Mouse (Mus musculus) macrophage (primary cell): ENCODE measurements around the gene Nop9. TPM values are rescaled to one million over a fixed set of nuclear protein-coding genes. Genes with fewer than 3 reads are reported as not detected.

ENCODE experiments used
- H3K27ac ChIP-seq: fragments of 350-480 bp; formaldehyde crosslinking; 2 replicates; pipeline ENCODE4 v1.9.0; 2021
- H3K36me3 ChIP-seq: fragments of 350-480 bp; formaldehyde crosslinking; 2 replicates; pipeline ENCODE4 v1.9.0; 2021; ENCODE audit errors: inconsistent target
- H3K4me3 ChIP-seq: fragments of 350-480 bp; formaldehyde crosslinking; 2 replicates; pipeline ENCODE4 v1.9.0; 2021; ENCODE audit errors: inconsistent target
- H3K79me2 ChIP-seq: fragments of 350-480 bp; formaldehyde crosslinking; 2 replicates; pipeline ENCODE4 v1.9.0; 2021; ENCODE audit errors: inconsistent target
- WGBS: methylation state at CpG from one replicate; pipeline ENCODE4 v1.1.7; 2026; ENCODE audit warnings: inconsistent platforms; ENCODE audit not compliant: missing documents; 5-methylcytosine and 5-hydroxymethylcytosine counted together
- polyA plus RNA-seq: library from polyadenylated mRNA; stranded (reverse); fragments of 250-400 nt; gene quantifications from 3 replicates; pipeline ENCODE4 v1.2.4, GENCODE M21; 2018; ENCODE audit warnings: inconsistent platforms

The Nop9 gene
- polyA plus RNA-seq, 1 experiment from 2014 or later, result 9.3 TPM

DNA sequence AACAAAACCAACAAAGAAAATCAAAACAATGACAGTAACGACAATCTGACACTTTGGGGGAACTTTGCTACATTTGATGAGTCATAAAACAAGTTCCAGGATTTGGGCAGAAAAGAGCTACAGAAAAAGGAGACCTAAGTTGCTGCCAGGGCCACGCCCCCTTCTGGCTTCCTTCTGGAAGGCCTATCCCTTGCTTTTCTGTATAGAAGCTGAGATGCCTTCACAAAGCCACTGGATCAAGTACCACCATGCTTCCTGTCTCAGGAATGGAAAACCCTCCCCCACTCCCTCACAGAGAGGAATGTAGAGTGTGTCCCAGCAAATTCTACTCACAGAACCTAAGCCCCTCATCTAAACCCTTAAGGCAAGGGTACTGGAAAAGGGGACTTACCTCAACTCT, 48.5 kb downstream of the Nop9 start:
- Histone ChIP-seq H3K79me2 (no peaks in the 10 kb centered on the region), H3K27ac (no peak overlapping the region), H3K4me3 (no peak overlapping the region), H3K36me3 (no peaks in the 10 kb centered on the region)
- 60% methylated on average over 2 of the region's 2 CpGs for WGBS

DNA sequence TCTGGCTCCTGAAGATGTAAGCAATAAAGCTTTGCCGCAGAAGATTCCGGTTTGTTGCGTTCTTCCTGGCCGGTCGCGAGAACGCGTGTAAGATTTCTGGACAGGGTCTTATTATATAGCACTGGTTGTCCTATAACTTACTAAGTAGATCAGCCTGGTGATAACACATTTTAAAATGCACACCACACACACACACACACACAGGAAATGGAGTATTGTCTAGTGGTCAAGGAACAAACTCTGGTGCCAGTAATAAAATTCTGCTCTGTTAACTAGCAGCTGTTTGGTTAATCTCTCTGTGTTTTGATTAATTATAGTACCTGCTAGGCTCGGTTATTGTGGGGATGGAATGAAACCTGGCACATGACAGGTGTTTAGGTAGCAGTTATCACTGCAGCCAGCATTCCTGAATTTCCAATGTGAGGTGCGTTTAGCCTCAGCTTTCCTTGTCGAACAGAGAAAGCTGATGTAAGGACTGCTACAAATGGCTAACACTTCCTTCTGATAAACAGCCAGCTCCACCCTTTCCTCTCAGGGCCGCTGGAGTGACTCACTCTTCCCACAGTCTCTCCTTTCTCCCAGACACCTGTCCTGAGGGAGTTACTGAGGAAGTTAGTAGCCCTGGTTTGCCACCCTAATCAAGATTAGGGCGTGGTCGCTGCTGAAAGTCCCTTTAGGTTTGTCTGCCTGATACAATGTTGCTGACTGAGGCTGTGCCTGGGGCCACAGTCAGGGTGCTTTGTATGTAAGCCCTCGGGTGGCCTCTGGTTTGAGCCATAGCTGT, 50.1 kb downstream of the Nop9 start:
- no peak overlapping the region for H3K4me3 ChIP-seq
- no peaks in the 10 kb centered on the region for H3K36me3 ChIP-seq
- 55% methylated on average over 12 of the region's 15 CpGs for WGBS

More for the DNA sequence above, 50.1 kb downstream of the Nop9 start:
- no peak overlapping the region for H3K27ac ChIP-seq
- no peaks in the 10 kb centered on the region for H3K79me2 ChIP-seq

Other genes starting within 250 kb of the Nop9 start
- not detected in 3 replicates for gene Cpne6, start 235.2 kb upstream of the Nop9 start, polyA plus RNA-seq
- gene Nrl, start 220.7 kb upstream of the Nop9 start, polyA plus RNA-seq, result not detected in 3 replicates
- gene Pck2, start 205.4 kb upstream of the Nop9 start, polyA plus RNA-seq, result 5.9 to 15.5 TPM (median 7.9 TPM) in 3 replicates
- 44.4 to 59.1 TPM (median 44.6 TPM) in 3 replicates for gene Dcaf11, start 185.7 kb upstream of the Nop9 start, polyA plus RNA-seq
- gene A730061H03Rik, start 185.3 kb upstream of the Nop9 start, polyA plus RNA-seq, result 0.86 TPM in 1 of 3 replicates, not detected in the others
- not detected in 3 replicates for gene Fitm1, start 170.1 kb upstream of the Nop9 start, polyA plus RNA-seq
- 213 to 335 TPM (median 292 TPM) in 3 replicates for gene Psme1, start 167.6 kb upstream of the Nop9 start, polyA plus RNA-seq
- 11.9 to 22.1 TPM (median 17.9 TPM) in 3 replicates for gene Emc9, start 160.4 kb upstream of the Nop9 start, polyA plus RNA-seq
- 172 to 350 TPM (median 300 TPM) in 3 replicates for gene Psme2, start 154.6 kb upstream of the Nop9 start, polyA plus RNA-seq
- 16.3 to 31.6 TPM (median 19.7 TPM) in 3 replicates for gene Rnf31, start 154.0 kb upstream of the Nop9 start, polyA plus RNA-seq
- gene Irf9, start 142.1 kb upstream of the Nop9 start, polyA plus RNA-seq, result 57.2 to 69.1 TPM (median 61.1 TPM) in 3 replicates
- not detected in 3 replicates for gene Rec8, start 127.7 kb upstream of the Nop9 start, polyA plus RNA-seq
- gene Ipo4, start 109.7 kb upstream of the Nop9 start, polyA plus RNA-seq, result 18.4 to 47.7 TPM (median 21.3 TPM) in 3 replicates
- gene Gm49378, start 107.8 kb upstream of the Nop9 start, polyA plus RNA-seq, result 0.29 to 1.2 TPM (median 1.1 TPM) in 3 replicates
- 35.2 to 63.2 TPM (median 58.1 TPM) in 3 replicates for gene Tm9sf1, start 101.9 kb upstream of the Nop9 start, polyA plus RNA-seq
- gene Tssk4, start 95.5 kb upstream of the Nop9 start, polyA plus RNA-seq, result 0.34 TPM in 1 of 3 replicates, not detected in the others
- gene Mdp1, start 85.2 kb upstream of the Nop9 start, polyA plus RNA-seq, result 25.4 to 29.3 TPM (median 26.3 TPM) in 3 replicates
- 27.4 to 36.4 TPM (median 34.4 TPM) in 3 replicates for gene Gmpr2, start 73.8 kb upstream of the Nop9 start, polyA plus RNA-seq
- gene Nedd8, start 73.6 kb upstream of the Nop9 start, polyA plus RNA-seq, result 136 to 262 TPM (median 187 TPM) in 3 replicates
- 9.0 to 10.5 TPM (median 10.4 TPM) in 3 replicates for gene Tinf2, start 63.9 kb upstream of the Nop9 start, polyA plus RNA-seq
- gene Tgm1, start 31.8 kb upstream of the Nop9 start, polyA plus RNA-seq, result 1.2 to 4.3 TPM (median 3.6 TPM) in 3 replicates
- gene Rabggta, start 23.4 kb upstream of the Nop9 start, polyA plus RNA-seq, result 7.5 to 16.7 TPM (median 12.4 TPM) in 3 replicates
- gene Dhrs1, start within 50 bp of the Nop9 start, polyA plus RNA-seq, result 63.5 to 108 TPM (median 106 TPM) in 3 replicates
- gene Cideb, start 12.8 kb downstream of the Nop9 start, polyA plus RNA-seq, result 0.22 to 0.72 TPM (median 0.41 TPM) in 3 replicates
- 0.10 TPM in 1 of 3 replicates, not detected in the others for gene Ltb4r2, start 15.7 kb downstream of the Nop9 start, polyA plus RNA-seq
- 0.25 to 0.33 TPM (median 0.32 TPM) in 3 replicates for gene Ltb4r1, start 20.3 kb downstream of the Nop9 start, polyA plus RNA-seq
- 0.04 to 0.07 TPM in 2 of 3 replicates, not detected in the other for gene Adcy4, start 38.4 kb downstream of the Nop9 start, polyA plus RNA-seq
- gene Ripk3, start 43.2 kb downstream of the Nop9 start, polyA plus RNA-seq, result 11.7 to 24.6 TPM (median 17.7 TPM) in 3 replicates
- not detected in 3 replicates for gene Nfatc4, start 77.5 kb downstream of the Nop9 start, polyA plus RNA-seq
- gene Nynrin, start 108.3 kb downstream of the Nop9 start, polyA plus RNA-seq, result 0.69 to 1.1 TPM (median 0.70 TPM) in 3 replicates
- gene Cbln3, start 138.7 kb downstream of the Nop9 start, polyA plus RNA-seq, result not detected in 3 replicates
- 7.7 to 19.3 TPM (median 13.1 TPM) in 3 replicates for gene Khnyn, start 139.3 kb downstream of the Nop9 start, polyA plus RNA-seq
- gene Sdr39u1, start 154.6 kb downstream of the Nop9 start, polyA plus RNA-seq, result 1.5 to 3.1 TPM (median 2.0 TPM) in 3 replicates
- not detected in 3 replicates for gene Cma1, start 199.0 kb downstream of the Nop9 start, polyA plus RNA-seq
- gene Cma2, start 205.3 kb downstream of the Nop9 start, polyA plus RNA-seq, result not detected in 3 replicates